Mouse (Mus musculus) stomach, embryonic 14.5 days (tissue): ENCODE results near the gene Cngb1. TPM values are rescaled to one million over a fixed set of nuclear protein-coding genes. Genes with fewer than 3 reads are reported as not detected.
A peak's percentile ranks its signal among the peaks of the same experiment; 100 is the strongest.

Experiments used
- ATAC-seq: fragments of 200-750 bp; cut with Nextera tagmentation; 2 replicates; pipeline ENCODE4 v1.8.0; 2017; ENCODE audit warnings: low read depth, moderate TSS enrichment; ENCODE audit not compliant: insufficient number of reproducible peaks, insufficient read depth, low FRiP score
- H3K27ac ChIP-seq: fragments of 300-500 bp; sonication (generic); 2 replicates; pipeline ENCODE4 v1.5.1; 2014; ENCODE audit warnings: mild to moderate bottlenecking, low read length, moderate library complexity, mixed read lengths
- H3K27me3 ChIP-seq: fragments of 300-500 bp; sonication (generic); 2 replicates; pipeline ENCODE4 v1.6.1; 2014; ENCODE audit warnings: low read length, control low read depth, mixed read lengths; ENCODE audit not compliant: control insufficient read depth, insufficient read depth
- H3K36me3 ChIP-seq: fragments of 300-500 bp; sonication (generic); 2 replicates; pipeline ENCODE4 v1.6.1; 2014; ENCODE audit warnings: mild to moderate bottlenecking, control low read depth, low read length, moderate library complexity, mixed read lengths; ENCODE audit not compliant: control insufficient read depth, insufficient read depth
- H3K4me1 ChIP-seq: fragments of 300-500 bp; sonication (generic); 2 replicates; pipeline ENCODE4 v1.6.1; 2014; ENCODE audit warnings: low read length, control low read depth, mixed read lengths; ENCODE audit not compliant: control insufficient read depth, insufficient read depth
- H3K4me2 ChIP-seq: fragments of 300-500 bp; sonication (generic); replicated peaks from 2 replicates; pipeline ENCODE4 v1.6.1; 2014; ENCODE audit warnings: low read depth, low read length, control low read depth
- H3K4me3 ChIP-seq: fragments of 300-500 bp; sonication (generic); 2 replicates; pipeline ENCODE4 v1.5.1; 2014; ENCODE audit warnings: low read depth, low read length, control low read depth
- H3K9ac ChIP-seq: fragments of 300-500 bp; sonication (generic); replicated peaks from 2 replicates; pipeline ENCODE4 v1.6.1; 2014; ENCODE audit warnings: low read depth, mild to moderate bottlenecking, control low read depth, low read length, moderate library complexity, mixed read lengths
- H3K9me3 ChIP-seq: fragments of 300-500 bp; sonication (generic); 2 replicates; pipeline ENCODE4 v1.6.1; 2016; ENCODE audit warnings: low read depth, low read length, control low read depth; ENCODE audit not compliant: control insufficient read depth
- WGBS: fragments of 180-500 bp; shearing (Covaris S2); extraction: QIAGEN DNeasy Blood & Tissue Kit; methylation state at CpG from one replicate; pipeline ENCODE4 v1.1.7; 2014; 5-methylcytosine and 5-hydroxymethylcytosine counted together
- polyA plus RNA-seq: library from polyadenylated mRNA; unstranded; fragments of >200 nt; fragmentation: Nextera tagmentation; extraction: Ambion mirVana; gene quantifications from 2 replicates; pipeline ENCODE4 v1.2.1, GENCODE M21; 2014

The Cngb1 gene
- polyA plus RNA-seq, 1 experiment from 2014 or later: 0.04 TPM

DNA sequence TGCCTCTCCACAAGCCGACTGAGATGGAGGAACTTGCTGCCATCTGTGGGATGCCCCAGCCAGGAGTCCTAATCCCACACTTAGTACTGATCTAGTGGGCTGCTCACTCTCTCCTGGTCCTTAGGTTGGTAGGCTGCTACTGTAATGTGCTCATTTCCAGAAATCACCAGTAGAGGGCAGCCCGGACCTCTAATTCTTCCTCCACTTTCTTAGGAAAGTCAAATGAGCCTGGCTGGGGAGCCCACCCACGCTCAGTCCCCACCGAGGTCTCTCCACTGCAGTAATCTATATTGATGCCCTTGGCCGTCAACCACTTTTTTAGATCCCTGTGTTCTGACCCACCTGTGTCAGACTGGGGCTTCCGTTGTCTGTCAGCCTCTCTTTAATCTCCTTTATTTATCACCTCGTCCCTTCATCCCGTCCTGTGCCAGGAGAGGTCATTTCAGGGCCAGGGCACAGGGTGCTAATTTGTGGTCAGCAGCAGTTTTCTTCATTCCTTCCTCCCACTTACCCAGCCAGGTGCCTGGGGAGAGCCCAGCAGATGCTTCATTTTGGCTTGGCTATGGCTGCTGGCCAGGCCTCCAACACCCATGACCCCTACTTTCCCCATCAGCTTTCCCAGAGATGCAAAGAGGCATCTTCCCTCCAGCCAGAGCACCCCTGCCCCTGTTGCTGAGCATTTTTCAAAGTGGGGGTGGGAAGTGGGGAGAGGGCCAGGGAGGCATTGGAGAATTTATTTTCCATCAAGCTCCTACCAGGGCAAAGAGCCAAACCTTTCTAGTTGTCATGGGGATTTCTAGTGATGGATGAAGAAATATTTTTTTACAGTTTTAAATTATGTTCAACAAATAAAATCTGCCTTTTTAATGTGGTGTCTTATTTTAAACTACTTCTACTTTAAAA, 40.5 kb upstream of the Cngb1 start:
- H3K27me3 ChIP-seq: no peaks in the 10 kb centered on the region
- peaks cover 11% of the 10 kb centered on the region; the same call in 1 of the 2 replicates for H3K4me1 ChIP-seq
- 11% methylated on average over 8 of the region's 8 CpGs for WGBS
- no peaks in the 10 kb centered on the region for H3K9me3 ChIP-seq
- no peak overlapping the region for H3K9ac ChIP-seq
- peak; percentile 47; the same call in 1 of the 2 replicates for ATAC-seq
- H3K27ac ChIP-seq: no peak overlapping the region
- H3K36me3 ChIP-seq: peaks cover 9% of the 10 kb centered on the region; the same call in 1 of the 2 replicates
- H3K4me2 ChIP-seq: no peak overlapping the region
- no peak overlapping the region for H3K4me3 ChIP-seq

DNA sequence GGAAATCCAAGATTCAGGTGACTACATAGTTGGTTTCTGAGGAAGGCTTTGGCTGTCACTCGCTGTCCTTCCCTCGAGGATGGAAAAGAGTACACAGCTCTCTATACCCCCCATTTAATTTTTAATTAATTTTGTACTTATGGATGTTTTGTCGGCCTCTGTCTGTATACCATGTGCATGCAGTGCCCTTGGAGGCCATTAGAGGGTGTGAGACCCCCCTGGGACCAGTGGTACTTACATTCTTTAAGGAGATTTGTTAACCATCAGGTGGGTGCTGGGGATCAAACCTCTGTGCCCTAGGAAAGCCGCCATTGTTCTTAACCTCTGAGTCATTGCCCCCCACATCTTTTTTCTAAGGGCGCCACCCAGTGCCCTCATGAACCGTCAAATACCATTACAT, 38.3 kb upstream of the Cngb1 start:
- no peak overlapping the region for H3K27ac ChIP-seq
- H3K9me3 ChIP-seq: no peaks in the 10 kb centered on the region
- no peak overlapping the region for H3K4me2 ChIP-seq
- no peak overlapping the region for H3K9ac ChIP-seq
- no peaks in the 10 kb centered on the region for H3K27me3 ChIP-seq
- 74% methylated on average over 6 of the region's 6 CpGs for WGBS
- H3K36me3 ChIP-seq: peaks cover 12% of the 10 kb centered on the region
- no peak overlapping the region for H3K4me3 ChIP-seq
- ATAC-seq: no peak
- peaks cover 8% of the 10 kb centered on the region; the same call in 1 of the 2 replicates for H3K4me1 ChIP-seq

DNA sequence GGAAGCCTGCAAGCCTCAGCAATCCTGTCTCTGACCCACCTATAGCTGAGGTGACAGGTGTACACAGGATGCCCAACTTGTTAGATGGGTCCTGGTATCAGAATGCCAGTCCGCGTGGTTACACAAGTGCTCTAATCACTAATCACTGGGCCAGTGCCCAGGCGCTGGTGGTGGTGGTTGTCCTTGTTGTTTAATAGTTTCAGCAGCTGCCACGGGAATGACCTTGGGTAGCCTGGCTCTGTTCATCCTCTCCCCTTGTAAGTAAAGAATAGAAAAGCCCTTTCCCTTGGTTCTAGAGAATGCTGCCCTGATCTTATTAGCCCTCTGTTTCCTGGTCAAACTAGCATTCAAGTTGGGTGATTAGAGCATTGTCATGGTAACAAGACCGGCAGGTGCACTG, 35.3 kb upstream of the Cngb1 start:
- H3K4me2 ChIP-seq: no peak overlapping the region
- no peaks in the 10 kb centered on the region for H3K27me3 ChIP-seq
- no peaks in the 10 kb centered on the region for H3K4me1 ChIP-seq
- no peaks in the 10 kb centered on the region for H3K9me3 ChIP-seq
- H3K36me3 ChIP-seq: peaks cover 17% of the 10 kb centered on the region
- 63% methylated on average over 5 of the region's 5 CpGs for WGBS
- no peak overlapping the region for H3K9ac ChIP-seq
- ATAC-seq: no peak
- H3K4me3 ChIP-seq: no peak overlapping the region
- no peak overlapping the region for H3K27ac ChIP-seq

DNA sequence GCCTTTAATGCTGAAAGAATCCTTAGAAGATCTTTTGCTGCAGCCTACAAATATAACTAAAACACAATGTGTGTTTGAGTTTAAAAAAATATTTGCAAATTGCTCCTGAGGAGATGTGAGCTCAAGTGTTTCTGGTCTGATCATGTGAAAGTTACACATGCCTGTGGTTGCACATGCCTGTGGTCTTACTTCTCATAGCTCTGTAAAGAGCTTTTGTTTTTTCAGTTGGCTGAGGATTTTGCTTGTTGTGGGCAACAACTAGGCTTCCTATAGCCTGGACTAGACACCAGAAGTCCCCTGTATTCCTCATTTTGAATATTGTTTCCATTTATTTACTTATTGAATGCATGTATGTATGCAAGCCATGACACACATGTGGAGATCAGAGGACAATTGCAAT, 30.0 kb upstream of the Cngb1 start:
- no peak for ATAC-seq
- H3K36me3 ChIP-seq: peaks cover 12% of the 10 kb centered on the region

DNA sequence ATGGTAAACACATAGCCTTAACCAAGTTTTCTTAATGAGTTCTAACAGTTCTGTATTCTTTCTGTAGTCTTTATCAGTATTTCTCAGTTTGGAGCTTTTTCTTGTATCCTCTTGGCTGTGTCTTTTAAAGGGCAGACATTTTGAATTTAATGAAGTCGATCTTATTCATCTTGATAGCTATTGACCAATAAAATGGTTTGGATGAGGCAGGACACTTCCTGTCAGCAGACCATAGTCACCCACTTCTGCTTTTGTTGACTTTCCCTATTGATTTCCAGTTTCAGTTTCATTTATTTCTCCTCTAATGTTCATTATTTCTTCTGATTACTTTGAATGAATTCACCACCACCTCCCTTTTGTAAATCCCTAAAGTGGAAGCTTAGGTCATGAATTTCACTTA, 29.3 kb upstream of the Cngb1 start:
- Histone ChIP-seq H3K27ac (no peak overlapping the region), H3K9me3 (no peaks in the 10 kb centered on the region), H3K9ac (no peak overlapping the region), H3K4me1 (no peaks in the 10 kb centered on the region), H3K4me2 (no peak overlapping the region), H3K27me3 (no peaks in the 10 kb centered on the region), H3K4me3 (no peak overlapping the region), H3K36me3 (peaks cover 9% of the 10 kb centered on the region)
- 93% methylated on average over 1 of the region's 1 CpGs for WGBS
- no peak for ATAC-seq

More for the DNA sequence above, 30.0 kb upstream of the Cngb1 start:
- no peaks in the 10 kb centered on the region for H3K9me3 ChIP-seq
- no peak overlapping the region for H3K27ac ChIP-seq
- H3K4me2 ChIP-seq: no peak overlapping the region
- no peak overlapping the region for H3K4me3 ChIP-seq
- no peak overlapping the region for H3K9ac ChIP-seq
- no peaks in the 10 kb centered on the region for H3K27me3 ChIP-seq
- H3K4me1 ChIP-seq: no peaks in the 10 kb centered on the region

DNA sequence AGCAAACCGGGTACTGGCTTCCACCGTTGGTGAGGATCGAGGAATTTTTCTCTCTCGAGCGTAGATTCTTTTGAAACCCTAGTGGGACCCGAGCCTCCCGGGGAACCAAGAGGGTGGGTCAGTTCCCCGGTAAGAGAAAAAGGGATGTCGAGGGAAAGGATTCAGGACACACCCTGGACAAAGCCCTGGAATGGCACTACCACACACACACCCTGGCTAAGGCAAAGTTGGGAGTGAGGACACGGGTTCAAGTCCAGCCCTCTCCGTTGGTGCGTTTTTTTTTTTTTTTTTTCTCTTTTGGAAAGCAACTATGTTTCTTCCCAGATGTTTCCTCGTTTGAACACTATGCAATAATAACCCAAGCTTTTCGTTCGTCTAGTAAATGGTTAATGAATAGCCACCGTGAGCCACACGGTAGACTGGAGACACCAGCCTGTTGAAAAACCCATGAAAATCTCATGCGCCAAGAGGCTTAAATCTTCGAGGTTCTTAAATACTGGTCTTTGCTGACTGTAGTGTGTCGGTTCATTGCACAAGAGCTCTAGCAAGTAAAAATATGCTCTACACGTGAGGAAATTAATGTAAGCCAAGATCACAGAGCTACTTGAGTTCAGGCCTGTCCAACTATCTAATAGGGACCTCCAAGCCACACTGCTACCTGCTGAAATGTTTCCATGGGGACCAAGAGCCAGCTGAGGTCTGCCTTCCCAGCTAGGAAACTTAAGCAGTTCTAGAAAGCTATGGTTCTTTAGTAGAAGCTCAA, 26.2 kb upstream of the Cngb1 start:
- WGBS: 22% methylated on average over 21 of the region's 21 CpGs

GRCm38 (mm10) chr8:95331720-95332436, 25.5 kb upstream of the Cngb1 start, which contains the start of the genes Zfp319 and Usb1:
Zfp319 (minus strand) TSS chr8:95331950.
Usb1 (plus strand) TSS chr8:95332284.
- peak; percentile 94 for ATAC-seq
- peaks cover 33% of the 10 kb centered on the region for H3K36me3 ChIP-seq
- H3K9ac ChIP-seq: peak within 1 kb of the TSS; percentile 79
- peak within 1 kb of the TSS; percentile 87 for H3K4me3 ChIP-seq
- peak within 1 kb of the TSS; percentile 90 for H3K4me2 ChIP-seq
- under 1% methylated on average over 60 of the region's 80 CpGs for WGBS
- H3K27me3 ChIP-seq: no peaks in the 10 kb centered on the region
- H3K4me1 ChIP-seq: peaks cover 10% of the 10 kb centered on the region
- peak within 1 kb of the TSS; percentile 98 for H3K27ac ChIP-seq
- H3K9me3 ChIP-seq: no peaks in the 10 kb centered on the region

More for the DNA sequence above, 26.2 kb upstream of the Cngb1 start:
- H3K36me3 ChIP-seq: peaks cover 26% of the 10 kb centered on the region
- no peaks in the 10 kb centered on the region for H3K9me3 ChIP-seq
- H3K27me3 ChIP-seq: no peaks in the 10 kb centered on the region
- no peak for ATAC-seq
- peak overlapping the region; percentile 98 for H3K27ac ChIP-seq
- peak overlapping the region; percentile 87 for H3K4me3 ChIP-seq
- H3K4me2 ChIP-seq: peak overlapping the region; percentile 90
- H3K4me1 ChIP-seq: peaks cover 10% of the 10 kb centered on the region
- peak overlapping the region; percentile 79 for H3K9ac ChIP-seq

- Histone ChIP-seq H3K4me1 (peaks cover 10% of the 10 kb centered on the region), H3K9ac (peak overlapping the region; percentile 79), H3K9me3 (no peaks in the 10 kb centered on the region), H3K4me2 (peak overlapping the region; percentile 90), H3K36me3 (peaks cover 40% of the 10 kb centered on the region), H3K4me3 (peak overlapping the region; percentile 87), H3K27me3 (no peaks in the 10 kb centered on the region), H3K27ac (peak overlapping the region; percentile 98)
- ATAC-seq: peak; percentile 25
- under 1% methylated on average over 38 of the region's 38 CpGs for WGBS
Measured at GRCm38 (mm10) chr8:95331156-95331719, 24.9 kb upstream of the Cngb1 start.
